Mouse (Mus musculus) midbrain, embryonic 11.5 days (tissue): ENCODE measurements around the gene Pkp3. TPM values are rescaled to one million over a fixed set of nuclear protein-coding genes. Genes with fewer than 3 reads are reported as not detected.
"Not testable (repeated sequence)": the region's sequence is repeated elsewhere in the genome, so short reads cannot be mapped to it uniquely, and the experiment has no call there.

Experiments used
- ATAC-seq: fragments of 200-750 bp; cut with Nextera tagmentation; 2 replicates; pipeline ENCODE4 v1.8.0; 2017; ENCODE audit warnings: moderate TSS enrichment, moderate library complexity; ENCODE audit not compliant: low FRiP score
- DNase-seq: peaks from one replicate; pipeline ENCODE4 v3.0.0; 2015; ENCODE audit warnings: low spot score; ENCODE audit errors: missing footprints
- H3K27ac ChIP-seq: fragments of 300-500 bp; sonication (generic); 2 replicates; pipeline ENCODE4 v1.5.1; 2014; ENCODE audit warnings: low read depth, low read length
- H3K27me3 ChIP-seq: fragments of 300-500 bp; sonication (generic); 2 replicates; pipeline ENCODE4 v1.6.1; 2014; ENCODE audit warnings: mild to moderate bottlenecking, low read length, moderate library complexity, mixed read lengths; ENCODE audit not compliant: control insufficient read depth, insufficient read depth
- H3K36me3 ChIP-seq: fragments of 300-500 bp; sonication (generic); 2 replicates; pipeline ENCODE4 v1.6.1; 2014; ENCODE audit warnings: mild to moderate bottlenecking, low read length, moderate library complexity, mixed read lengths; ENCODE audit not compliant: control insufficient read depth, insufficient read depth
- H3K4me1 ChIP-seq: fragments of 300-500 bp; sonication (generic); 2 replicates; pipeline ENCODE4 v1.6.1; 2014; ENCODE audit warnings: low read length; ENCODE audit not compliant: control insufficient read depth, insufficient read depth
- H3K4me2 ChIP-seq: fragments of 300-500 bp; sonication (generic); 2 replicates; pipeline ENCODE4 v1.6.1; 2014; ENCODE audit warnings: mild to moderate bottlenecking, moderate library complexity
- H3K4me3 ChIP-seq: fragments of 300-500 bp; sonication (generic); 2 replicates; pipeline ENCODE4 v1.5.1; 2014; ENCODE audit warnings: low read depth, low read length
- H3K9ac ChIP-seq: fragments of 300-500 bp; sonication (generic); 2 replicates; pipeline ENCODE4 v1.6.1; 2014; ENCODE audit warnings: low read length
- H3K9me3 ChIP-seq: fragments of 300-500 bp; sonication (generic); 2 replicates; pipeline ENCODE4 v1.6.1; 2016; ENCODE audit warnings: low read length; ENCODE audit not compliant: control insufficient read depth
- WGBS: fragments of 180-500 bp; shearing (Covaris S2); extraction: QIAGEN DNeasy Blood & Tissue Kit; methylation state at CpG from one replicate; pipeline ENCODE4 v1.1.7; 2014; 5-methylcytosine and 5-hydroxymethylcytosine counted together
- polyA plus RNA-seq: library from polyadenylated mRNA; unstranded; fragments of >200 nt; fragmentation: Nextera tagmentation; extraction: Ambion mirVana; gene quantifications from 2 replicates; pipeline ENCODE4 v1.2.1, GENCODE M21; 2014

Gene Pkp3
- 0.82 and 0.84 TPM in 2 replicates for polyA plus RNA-seq

DNA sequence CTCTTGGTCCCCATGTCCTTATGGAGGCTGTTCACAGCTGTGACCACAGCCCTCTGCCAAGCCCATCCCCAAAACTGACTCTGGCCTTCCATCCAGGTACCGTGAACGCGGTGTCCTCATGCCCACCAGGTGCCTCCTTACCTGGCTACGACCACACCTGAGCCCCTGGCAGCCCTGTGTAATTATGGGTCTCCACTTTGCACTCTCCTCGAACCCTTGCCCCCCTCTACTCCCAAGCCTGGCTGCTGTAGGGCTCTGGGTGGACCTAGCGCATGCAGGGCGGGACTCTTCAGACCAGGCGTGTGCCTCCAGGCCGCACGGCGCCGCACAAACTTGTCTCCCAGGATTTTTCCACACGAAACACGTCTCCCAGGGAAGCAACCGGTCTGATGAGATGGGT is at the start of gene Pkp3:
Gene Pkp3, plus strand, starts transcription at position 378 of the 400 bp plus-strand sequence.
- no peak within 1 kb of the TSS for H3K4me3 ChIP-seq
- ATAC-seq (no peak), DNase-seq (no peak)
- H3K4me1 ChIP-seq, result no peaks in the 10 kb centered on the region
- H3K9me3 ChIP-seq, result no peaks in the 10 kb centered on the region
- H3K9ac ChIP-seq, result no peak within 1 kb of the TSS
- no peak within 1 kb of the TSS for H3K4me2 ChIP-seq
- no peaks in the 10 kb centered on the region; the same call in 1 of the 2 replicates for H3K27me3 ChIP-seq
- WGBS, result 91% methylated on average over 15 of the region's 15 CpGs
- H3K27ac ChIP-seq, result no peak within 1 kb of the TSS
- no peaks in the 10 kb centered on the region for H3K36me3 ChIP-seq

- H3K27me3 ChIP-seq, result no peaks in the 10 kb centered on the region
- 83% methylated on average over 2 of the region's 2 CpGs for WGBS
- H3K4me3 ChIP-seq, result no peak within 1 kb of the TSS
- no peak for ATAC-seq
- H3K36me3 ChIP-seq, result no peaks in the 10 kb centered on the region
- DNase-seq, result peak; percentile 41
- no peaks in the 10 kb centered on the region for H3K9me3 ChIP-seq
- H3K9ac ChIP-seq, result no peak within 1 kb of the TSS
- H3K4me2 ChIP-seq, result no peak within 1 kb of the TSS
- H3K27ac ChIP-seq, result no peak within 1 kb of the TSS
- peaks cover 12% of the 10 kb centered on the region for H3K4me1 ChIP-seq
Measured at GRCm38 (mm10) chr7:141028831-141029230, 49.2 kb upstream of the Pkp3 start, which contains the start of gene Gm17387. Gene Gm17387, plus strand, starts transcription at chr7:141029131.

DNA sequence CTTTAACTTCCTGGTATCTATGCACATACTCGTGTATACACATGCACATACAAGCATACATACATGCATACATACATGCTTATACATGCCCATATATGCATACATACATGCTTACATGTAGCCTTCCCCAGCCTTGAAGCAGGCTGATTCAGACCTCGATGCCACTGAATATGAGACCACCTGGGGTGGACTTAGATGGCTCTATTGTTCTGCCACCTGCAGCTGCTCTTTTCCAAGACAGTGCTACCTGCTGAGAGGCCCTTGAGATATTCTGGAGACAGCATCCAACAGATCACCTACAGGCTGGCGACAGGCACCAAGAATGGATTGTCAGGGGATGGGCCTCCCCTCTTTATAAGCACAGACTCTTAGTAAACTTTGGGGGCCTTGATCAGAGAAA is 47.6 kb upstream of the Pkp3 start:
- H3K4me1 ChIP-seq, result peaks cover 9% of the 10 kb centered on the region
- H3K36me3 ChIP-seq, result no peaks in the 10 kb centered on the region
- no peak for ATAC-seq
- no peaks in the 10 kb centered on the region for H3K27me3 ChIP-seq
- no peak for DNase-seq
- no peak overlapping the region for H3K27ac ChIP-seq
- no peak overlapping the region for H3K4me2 ChIP-seq
- H3K9me3 ChIP-seq, result no peaks in the 10 kb centered on the region
- H3K9ac ChIP-seq, result no peak overlapping the region
- 44% methylated on average over 3 of the region's 3 CpGs for WGBS
- no peak overlapping the region for H3K4me3 ChIP-seq

DNA sequence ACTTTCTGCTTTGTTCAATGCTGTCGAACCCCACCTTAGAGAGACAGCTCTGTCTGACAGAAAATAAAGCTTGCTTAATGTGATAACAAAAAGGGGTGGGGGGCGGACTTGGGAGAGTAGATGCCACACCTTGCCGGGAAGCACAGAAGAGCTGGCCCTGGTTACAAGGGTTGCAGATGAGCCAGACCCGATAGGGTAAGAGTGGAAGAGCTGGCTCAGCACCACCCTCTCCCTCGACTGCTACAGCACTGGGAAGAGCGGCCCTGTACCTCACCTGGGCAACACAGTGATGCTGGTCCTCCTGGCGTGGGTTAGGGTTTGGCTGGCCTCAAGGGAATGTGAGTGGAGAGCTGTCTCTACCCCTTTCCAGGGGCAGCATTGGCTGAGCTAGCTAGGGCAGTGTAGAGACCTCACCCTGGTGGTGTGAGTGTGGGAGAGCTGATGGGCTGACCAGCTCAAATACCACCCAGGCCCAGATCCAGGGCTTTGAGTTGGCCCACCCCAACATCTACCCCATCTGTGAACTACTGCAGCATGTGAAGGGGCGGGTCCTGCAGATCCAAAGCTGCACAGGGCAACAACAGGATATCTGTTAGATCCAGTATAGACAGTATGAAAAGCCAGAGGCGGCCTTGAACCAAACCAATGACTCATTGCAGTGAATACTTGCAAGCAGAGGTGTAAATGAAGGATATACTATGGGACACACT is 45.4 kb upstream of the Pkp3 start:
- no peak overlapping the region for H3K4me2 ChIP-seq
- no peak overlapping the region for H3K4me3 ChIP-seq
- no peak overlapping the region for H3K9ac ChIP-seq
- DNase-seq (no peak), ATAC-seq (no peak)
- no peaks in the 10 kb centered on the region for H3K27me3 ChIP-seq
- no peaks in the 10 kb centered on the region for H3K36me3 ChIP-seq
- WGBS, result 82% methylated on average over 9 of the region's 9 CpGs
- no peaks in the 10 kb centered on the region for H3K4me1 ChIP-seq
- no peak overlapping the region for H3K27ac ChIP-seq
- no peaks in the 10 kb centered on the region for H3K9me3 ChIP-seq

- not testable (repeated sequence) for H3K27me3 ChIP-seq, H3K9me3 ChIP-seq, H3K4me3 ChIP-seq, H3K36me3 ChIP-seq, H3K4me1 ChIP-seq, H3K27ac ChIP-seq, DNase-seq, ATAC-seq, H3K4me2 ChIP-seq, H3K9ac ChIP-seq
- WGBS, result 92% methylated on average over 1 of the region's 2 CpGs
Measured at GRCm38 (mm10) chr7:141036624-141037023, 41.4 kb upstream of the Pkp3 start.

DNA sequence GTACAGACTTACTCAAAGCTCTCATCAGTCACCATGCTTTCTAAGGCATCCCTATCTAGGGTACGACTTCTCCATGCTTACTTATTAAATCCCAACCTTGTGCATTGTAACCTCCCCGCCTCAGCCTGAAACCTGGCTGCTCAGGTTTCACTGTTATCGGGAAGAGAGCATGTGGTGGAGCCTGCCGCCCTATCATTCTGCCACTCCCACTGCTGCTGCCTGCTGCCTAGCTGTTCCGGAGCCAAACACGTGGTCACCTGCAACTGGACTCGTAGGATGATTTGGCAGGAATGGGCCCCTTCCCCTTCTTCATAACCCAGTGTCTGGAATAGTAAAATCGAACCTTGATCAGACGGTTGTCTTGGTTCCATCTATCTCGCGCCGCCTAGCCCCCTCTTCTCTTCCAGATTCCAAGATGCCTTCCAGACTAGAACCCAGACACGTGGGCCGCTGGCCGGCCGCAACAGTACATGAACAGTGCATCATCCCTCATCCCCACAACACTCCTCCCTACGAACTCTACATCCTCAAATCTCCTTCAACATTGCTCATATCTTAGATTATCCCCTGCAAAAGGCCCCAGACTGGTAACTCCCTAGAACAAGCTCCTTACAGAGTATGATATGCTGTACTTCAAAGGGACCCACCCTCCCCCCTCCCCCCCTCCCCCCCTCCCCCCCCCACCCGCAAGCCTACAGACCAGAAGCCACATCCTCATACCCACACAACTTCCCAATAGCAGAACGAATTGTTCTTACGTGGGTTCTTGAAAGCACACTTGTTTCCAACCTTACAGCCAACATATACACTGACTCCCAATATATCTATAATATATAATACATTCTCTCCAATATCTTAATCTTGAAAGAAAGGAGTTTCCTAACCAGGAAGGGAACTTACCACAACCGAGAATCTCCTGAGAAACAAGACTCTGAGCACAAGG is 39.7 kb upstream of the Pkp3 start:
- H3K4me2 ChIP-seq, result no peak overlapping the region
- H3K4me1 ChIP-seq, result no peaks in the 10 kb centered on the region
- 82% methylated on average over 20 of the region's 21 CpGs for WGBS

GRCm38 (mm10) chr7:141039386-141040107 is 38.5 kb upstream of the Pkp3 start:
- ATAC-seq (no peak), DNase-seq (peak; percentile 71)
- Histone ChIP-seq H3K4me1 (no peaks in the 10 kb centered on the region), H3K9ac (no peak overlapping the region), H3K4me3 (no peak overlapping the region), H3K4me2 (no peak overlapping the region), H3K27me3 (no peaks in the 10 kb centered on the region), H3K9me3 (no peaks in the 10 kb centered on the region), H3K36me3 (no peaks in the 10 kb centered on the region), H3K27ac (no peak overlapping the region)
- WGBS, result 98% methylated on average over 4 of the region's 4 CpGs

More for the DNA sequence above, 39.7 kb upstream of the Pkp3 start:
- no peaks in the 10 kb centered on the region for H3K9me3 ChIP-seq
- ATAC-seq, result no peak
- H3K27me3 ChIP-seq, result no peaks in the 10 kb centered on the region
- peak; percentile 26 for DNase-seq
- no peak overlapping the region for H3K27ac ChIP-seq
- H3K4me3 ChIP-seq, result no peak overlapping the region
- no peaks in the 10 kb centered on the region for H3K36me3 ChIP-seq
- no peak overlapping the region for H3K9ac ChIP-seq

GRCm38 (mm10) chr7:141040867-141041606 is 37.0 kb upstream of the Pkp3 start:
- no peak overlapping the region for H3K9ac ChIP-seq
- H3K9me3 ChIP-seq, result no peaks in the 10 kb centered on the region
- no peaks in the 10 kb centered on the region for H3K4me1 ChIP-seq
- H3K27me3 ChIP-seq, result no peaks in the 10 kb centered on the region
- ATAC-seq, result peak; percentile 42; the same call in 1 of the 2 replicates
- no peak overlapping the region for H3K4me3 ChIP-seq
- no peaks in the 10 kb centered on the region for H3K36me3 ChIP-seq
- peak; percentile 90 for DNase-seq
- H3K4me2 ChIP-seq, result no peak overlapping the region
- WGBS, result 45% methylated on average over 6 of the region's 9 CpGs
- no peak overlapping the region; the same call in 1 of the 2 replicates for H3K27ac ChIP-seq
